Mouse (Mus musculus): Measurements from ENCODE around the gene Ttll13. TPM values are rescaled to one million over a fixed set of nuclear protein-coding genes. Genes with fewer than 3 reads are reported as not detected.

The Ttll13 gene
- polyA plus RNA-seq, 1 experiment from 2014 or later: 2.1 TPM

GRCm38 (mm10) chr7:80204362-80204761, 41.8 kb upstream of the Ttll13 start:
- WGBS: 80% methylated on average over 4 of the region's 4 CpGs
- Histone ChIP-seq H3K4me2 (no peak overlapping the region), H3K4me1 (replicated peaks) (peaks cover 94% of the 10 kb centered on the region), H3K36me3 (no peaks in the 10 kb centered on the region), H3K9me3 (no peaks in the 10 kb centered on the region), H3K4me3 (no peak overlapping the region), H3K9ac (peak overlapping the region; percentile 62; the same call in 1 of the 2 replicates), H3K27ac (peak overlapping the region; percentile 83), H3K27me3 (no peaks in the 10 kb centered on the region)
- no peak for ATAC-seq (ENCODE audit: low FRiP score)

DNA sequence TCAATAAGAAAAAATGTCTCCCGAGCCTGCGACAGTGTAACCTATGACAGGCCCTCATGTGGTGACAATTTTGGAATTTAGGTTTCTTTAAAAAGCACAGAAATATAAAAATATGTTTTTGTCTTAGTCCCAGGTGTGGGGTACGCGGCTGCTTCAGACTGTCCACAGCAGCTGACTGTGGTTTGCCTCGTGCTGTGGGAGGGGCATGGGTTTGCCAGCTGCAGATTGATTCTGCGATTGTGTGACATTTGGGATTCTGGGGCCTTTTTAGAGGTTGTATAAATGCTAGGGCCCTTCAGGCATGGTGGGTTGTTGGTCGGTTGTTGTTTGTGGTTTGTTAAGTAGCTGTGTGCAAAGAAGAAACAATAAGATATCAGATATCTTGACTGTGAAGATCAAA, 41.2 kb upstream of the Ttll13 start:
- WGBS: 80% methylated on average over 7 of the region's 7 CpGs
- Histone ChIP-seq H3K9me3 (no peaks in the 10 kb centered on the region), H3K9ac (no peak overlapping the region), H3K27me3 (no peaks in the 10 kb centered on the region), H3K36me3 (no peaks in the 10 kb centered on the region), H3K4me2 (no peak overlapping the region), H3K4me1 (replicated peaks) (peaks cover 94% of the 10 kb centered on the region), H3K27ac (no peak overlapping the region), H3K4me3 (no peak overlapping the region)
- no peak for ATAC-seq (ENCODE audit: low FRiP score)

- Histone ChIP-seq H3K9ac (no peak overlapping the region), H3K27ac (no peak overlapping the region), H3K4me2 (no peak overlapping the region), H3K27me3 (no peaks in the 10 kb centered on the region), H3K36me3 (no peaks in the 10 kb centered on the region), H3K4me3 (no peak overlapping the region), H3K4me1 (replicated peaks) (peaks cover 88% of the 10 kb centered on the region), H3K9me3 (no peaks in the 10 kb centered on the region)
- no peak for ATAC-seq (ENCODE audit: low FRiP score)
- WGBS: 93% methylated on average over 12 of the region's 12 CpGs
Measured at GRCm38 (mm10) chr7:80205705-80206589, 40.2 kb upstream of the Ttll13 start.

DNA sequence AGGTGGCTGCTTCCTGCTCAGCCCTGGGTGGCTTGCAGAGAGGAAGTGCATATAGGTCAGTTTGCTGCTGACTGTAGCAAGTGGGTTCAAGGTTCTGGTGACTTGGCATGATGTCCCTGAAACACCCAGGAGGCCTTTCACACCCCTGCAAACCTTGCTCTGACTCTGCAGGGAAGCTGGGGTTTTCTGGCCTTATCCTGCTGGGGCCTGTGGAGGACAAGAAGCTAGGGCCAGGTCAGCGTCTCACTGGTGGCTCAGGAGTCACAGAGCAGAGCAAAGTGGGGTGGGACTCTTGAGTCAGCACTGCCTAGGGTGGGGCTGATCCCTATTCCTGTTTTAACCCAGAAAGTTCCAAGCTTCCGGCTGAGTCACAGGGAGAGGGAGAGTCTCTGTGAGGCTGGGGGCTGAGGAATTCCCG, 38.9 kb upstream of the Ttll13 start:
- Histone ChIP-seq H3K4me3 (no peak overlapping the region), H3K9ac (0 out of 2 replicates have a peak overlapping the region, but pooled peaks have one; percentile 2), H3K9me3 (no peaks in the 10 kb centered on the region), H3K27ac (peak overlapping the region; percentile 9; the same call in 1 of the 2 replicates), H3K27me3 (no peaks in the 10 kb centered on the region), H3K4me1 (replicated peaks) (peaks cover 74% of the 10 kb centered on the region), H3K4me2 (no peak overlapping the region), H3K36me3 (no peaks in the 10 kb centered on the region)
- no peak for ATAC-seq (ENCODE audit: low FRiP score)
- 83% methylated on average over 3 of the region's 3 CpGs for WGBS

GRCm38 (mm10) chr7:80208026-80208642, 38.0 kb upstream of the Ttll13 start:
- Histone ChIP-seq H3K4me1 (replicated peaks) (peaks cover 66% of the 10 kb centered on the region), H3K27ac (peak overlapping the region; percentile 9; the same call in 1 of the 2 replicates), H3K27me3 (no peaks in the 10 kb centered on the region), H3K9me3 (no peaks in the 10 kb centered on the region), H3K9ac (no peak overlapping the region), H3K4me3 (no peak overlapping the region), H3K4me2 (no peak overlapping the region), H3K36me3 (peaks cover 1% of the 10 kb centered on the region)
- 73% methylated on average over 18 of the region's 18 CpGs for WGBS
- no peak for ATAC-seq (ENCODE audit: low FRiP score)

- no peak overlapping the region for H3K4me2 ChIP-seq
- H3K36me3 ChIP-seq: peaks cover 9% of the 10 kb centered on the region
- ATAC-seq (ENCODE audit: low FRiP score): no peak
- peak overlapping the region; percentile 19; the same call in 1 of the 2 replicates for H3K27ac ChIP-seq
- WGBS: 78% methylated on average over 10 of the region's 10 CpGs
- H3K9me3 ChIP-seq: no peaks in the 10 kb centered on the region
- H3K9ac ChIP-seq: no peak overlapping the region
- H3K27me3 ChIP-seq: no peaks in the 10 kb centered on the region
- H3K4me1 ChIP-seq (replicated peaks): peaks cover 59% of the 10 kb centered on the region
- no peak overlapping the region for H3K4me3 ChIP-seq
Measured at GRCm38 (mm10) chr7:80208738-80209430, 37.3 kb upstream of the Ttll13 start.

DNA sequence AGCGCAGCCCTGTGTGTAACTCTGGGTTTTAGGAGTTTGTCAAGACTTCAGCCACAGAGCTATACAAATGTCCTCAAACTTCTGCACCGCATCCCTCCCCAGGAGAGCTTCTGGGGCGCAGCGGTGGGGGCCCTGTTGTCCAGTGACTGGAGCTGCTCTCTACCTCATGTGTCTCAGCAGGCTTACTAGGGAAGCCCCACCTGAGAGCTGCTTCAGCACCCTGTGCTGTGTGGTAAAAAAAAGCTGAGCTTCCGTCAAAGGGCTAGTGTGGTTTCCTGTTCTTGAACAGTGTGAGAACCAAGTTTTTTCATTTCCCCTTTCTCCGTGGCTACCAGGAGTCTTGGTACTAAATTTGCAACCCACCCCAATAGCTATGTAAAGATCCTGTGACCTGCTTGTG, 36.5 kb upstream of the Ttll13 start:
- H3K9me3 ChIP-seq: no peaks in the 10 kb centered on the region
- H3K4me1 ChIP-seq (replicated peaks): peaks cover 51% of the 10 kb centered on the region
- H3K4me3 ChIP-seq: no peak overlapping the region
- H3K4me2 ChIP-seq: no peak overlapping the region
- H3K27ac ChIP-seq: no peak overlapping the region
- ATAC-seq (ENCODE audit: low FRiP score): no peak
- H3K9ac ChIP-seq: no peak overlapping the region; the same call in 1 of the 2 replicates
- no peaks in the 10 kb centered on the region for H3K27me3 ChIP-seq
- WGBS: 84% methylated on average over 6 of the region's 6 CpGs
- H3K36me3 ChIP-seq: peaks cover 16% of the 10 kb centered on the region

- Histone ChIP-seq H3K9ac (no peak overlapping the region), H3K9me3 (no peaks in the 10 kb centered on the region), H3K27ac (no peak overlapping the region), H3K36me3 (peaks cover 23% of the 10 kb centered on the region), H3K4me2 (no peak overlapping the region), H3K4me3 (no peak overlapping the region), H3K4me1 (replicated peaks) (peaks cover 53% of the 10 kb centered on the region), H3K27me3 (no peaks in the 10 kb centered on the region)
- ATAC-seq (ENCODE audit: low FRiP score): no peak
- WGBS: 89% methylated on average over 4 of the region's 4 CpGs
Measured at GRCm38 (mm10) chr7:80210982-80211381, 35.2 kb upstream of the Ttll13 start.

- no peaks in the 10 kb centered on the region for H3K27me3 ChIP-seq
- no peaks in the 10 kb centered on the region for H3K9me3 ChIP-seq
- ATAC-seq (ENCODE audit: low FRiP score): no peak
- peaks cover 27% of the 10 kb centered on the region for H3K4me1 ChIP-seq (replicated peaks)
- H3K27ac ChIP-seq: no peak overlapping the region
- H3K9ac ChIP-seq: no peak overlapping the region
- no peak overlapping the region for H3K4me3 ChIP-seq
- 92% methylated on average over 7 of the region's 7 CpGs for WGBS
- no peak overlapping the region for H3K4me2 ChIP-seq
- H3K36me3 ChIP-seq: peaks cover 49% of the 10 kb centered on the region
Measured at GRCm38 (mm10) chr7:80213604-80214003, 32.6 kb upstream of the Ttll13 start.

GRCm38 (mm10) chr7:80214459-80214858, 31.7 kb upstream of the Ttll13 start:
- H3K4me3 ChIP-seq: no peak overlapping the region
- H3K27me3 ChIP-seq: no peaks in the 10 kb centered on the region
- H3K9ac ChIP-seq: peak overlapping the region; percentile 67; the same call in 1 of the 2 replicates
- no peak for ATAC-seq (ENCODE audit: low FRiP score)
- 87% methylated on average over 8 of the region's 8 CpGs for WGBS
- peaks cover 19% of the 10 kb centered on the region for H3K4me1 ChIP-seq (replicated peaks)
- H3K27ac ChIP-seq: peak overlapping the region; percentile 85; the same call in 1 of the 2 replicates
- H3K4me2 ChIP-seq: no peak overlapping the region
- H3K36me3 ChIP-seq: peaks cover 57% of the 10 kb centered on the region
- H3K9me3 ChIP-seq: no peaks in the 10 kb centered on the region

GRCm38 (mm10) chr7:80215398-80215797, 30.8 kb upstream of the Ttll13 start:
- Histone ChIP-seq H3K27ac (peak overlapping the region; percentile 85), H3K4me2 (no peak overlapping the region), H3K27me3 (no peaks in the 10 kb centered on the region), H3K36me3 (peaks cover 67% of the 10 kb centered on the region), H3K4me3 (no peak overlapping the region), H3K4me1 (replicated peaks) (peaks cover 10% of the 10 kb centered on the region), H3K9ac (peak overlapping the region; percentile 67), H3K9me3 (no peaks in the 10 kb centered on the region)
- ATAC-seq (ENCODE audit: low FRiP score): peak; percentile 82
- WGBS: 33% methylated on average over 4 of the region's 4 CpGs

DNA sequence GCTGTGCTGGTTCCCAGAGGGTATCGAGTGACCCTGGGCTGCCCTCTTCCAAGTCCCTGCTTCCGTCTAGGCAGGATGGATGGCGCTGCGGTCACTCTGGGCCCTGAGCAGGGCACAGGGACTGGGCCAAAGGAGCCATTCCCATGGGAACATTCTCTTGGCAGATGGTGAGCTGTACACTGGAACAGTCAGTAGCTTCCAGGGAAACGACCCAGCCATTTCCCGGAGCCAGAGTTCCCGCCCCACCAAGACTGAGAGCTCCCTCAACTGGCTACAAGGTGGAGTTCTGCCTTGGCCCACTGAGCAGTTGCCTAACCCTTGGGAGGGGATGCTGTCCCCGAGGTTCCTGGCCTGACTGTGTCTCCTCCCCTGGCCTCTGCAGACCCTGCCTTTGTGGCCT, 29.6 kb upstream of the Ttll13 start:
- H3K4me3 ChIP-seq: no peak overlapping the region
- WGBS: 65% methylated on average over 8 of the region's 8 CpGs
- peak overlapping the region; percentile 46; the same call in 1 of the 2 replicates for H3K9ac ChIP-seq
- no peak overlapping the region for H3K4me2 ChIP-seq
- peaks cover 78% of the 10 kb centered on the region for H3K36me3 ChIP-seq
- no peaks in the 10 kb centered on the region for H3K9me3 ChIP-seq
- H3K27ac ChIP-seq: no peak overlapping the region
- H3K27me3 ChIP-seq: no peaks in the 10 kb centered on the region
- peaks cover 10% of the 10 kb centered on the region for H3K4me1 ChIP-seq (replicated peaks)
- ATAC-seq (ENCODE audit: low FRiP score): peak; percentile 26; the same call in 1 of the 2 replicates

Data from hindbrain, embryonic 13.5 days (tissue).